Mouse (Mus musculus) forebrain, embryonic 13.5 days (tissue): ENCODE data around the gene Tapbp. TPM values are rescaled to one million over a fixed set of nuclear protein-coding genes. Genes with fewer than 3 reads are reported as not detected.
A peak's percentile ranks its signal among the peaks of the same experiment; 100 is the strongest.
"Not testable (repeated sequence)": the region's sequence is repeated elsewhere in the genome, so short reads cannot be mapped to it uniquely, and the experiment has no call there.

Experiments used
- ATAC-seq: fragments of 200-750 bp; cut with Nextera tagmentation; 2 replicates; pipeline ENCODE4 v1.8.0; 2017
- H3K27ac ChIP-seq: fragments of 300-500 bp; sonication (generic); 2 replicates; pipeline ENCODE4 v1.5.1; 2015; ENCODE audit warnings: inconsistent platforms, mild to moderate bottlenecking, moderate library complexity
- H3K27me3 ChIP-seq: fragments of 300-500 bp; sonication (generic); 2 replicates; pipeline ENCODE4 v1.6.1; 2015; ENCODE audit warnings: mild to moderate bottlenecking, inconsistent platforms
- H3K36me3 ChIP-seq: fragments of 300-500 bp; sonication (generic); 2 replicates; pipeline ENCODE4 v1.6.1; 2015; ENCODE audit warnings: mild to moderate bottlenecking, inconsistent platforms; ENCODE audit not compliant: poor library complexity, severe bottlenecking
- H3K4me1 ChIP-seq: fragments of 300-500 bp; sonication (generic); 2 replicates; pipeline ENCODE4 v1.6.1; 2015; ENCODE audit warnings: inconsistent platforms
- H3K4me2 ChIP-seq: fragments of 300-500 bp; sonication (generic); 2 replicates; pipeline ENCODE4 v1.6.1; 2015; ENCODE audit warnings: inconsistent platforms, mild to moderate bottlenecking, moderate library complexity
- H3K4me3 ChIP-seq: fragments of 300-500 bp; sonication (generic); 2 replicates; pipeline ENCODE4 v1.5.1; 2015; ENCODE audit warnings: mild to moderate bottlenecking, inconsistent platforms
- H3K9ac ChIP-seq: fragments of 300-500 bp; sonication (generic); 2 replicates; pipeline ENCODE4 v1.6.1; 2015; ENCODE audit warnings: mild to moderate bottlenecking, inconsistent platforms
- H3K9me3 ChIP-seq: fragments of 300-500 bp; sonication (generic); replicated peaks from 2 replicates; pipeline ENCODE4 v1.6.1; 2016; ENCODE audit warnings: inconsistent platforms
- WGBS: fragments of 180-500 bp; shearing (Covaris S2); methylation state at CpG from one replicate; pipeline ENCODE4 v1.1.7; 2015; 5-methylcytosine and 5-hydroxymethylcytosine counted together
- polyA plus RNA-seq: library from polyadenylated mRNA; unstranded; fragments of >200 nt; fragmentation: Nextera tagmentation; extraction: Ambion mirVana; gene quantifications from 2 replicates; pipeline ENCODE4 v1.2.1, GENCODE M21; 2015

Tapbp gene
- polyA plus RNA-seq, 1 experiment from 2014 or later, result 12.3 TPM

DNA sequence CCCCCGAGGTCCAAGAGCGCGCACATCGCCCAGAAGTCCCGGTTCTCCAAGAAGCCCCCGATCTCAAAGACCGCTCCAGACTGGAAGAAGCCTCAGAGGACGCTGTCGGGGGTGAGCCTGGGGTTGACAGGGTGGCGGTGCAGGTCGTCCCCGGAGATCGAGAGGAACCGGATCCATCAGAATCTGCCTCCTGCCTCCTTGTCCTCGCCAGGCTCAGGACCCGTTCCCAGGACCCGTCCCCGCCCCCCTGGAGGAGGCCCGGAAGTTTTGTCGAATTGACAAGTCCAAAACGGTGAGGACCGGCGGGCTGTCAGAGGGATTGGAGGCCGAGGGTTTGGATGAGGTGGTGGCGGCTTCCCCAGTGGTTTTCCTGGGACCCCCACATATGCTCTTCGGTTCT, 25.3 kb downstream of the Tapbp start:
- Histone ChIP-seq H3K9me3 (no peaks in the 10 kb centered on the region), H3K36me3 (peaks cover 60% of the 10 kb centered on the region), H3K4me2 (peak overlapping the region; percentile 97), H3K27ac (no peak overlapping the region), H3K27me3 (no peaks in the 10 kb centered on the region), H3K4me3 (peak overlapping the region; percentile 77), H3K4me1 (peaks cover 24% of the 10 kb centered on the region), H3K9ac (peak overlapping the region; percentile 81)
- peak; percentile 3; the same call in 1 of the 2 replicates for ATAC-seq
- WGBS, result 4% methylated on average over 26 of the region's 26 CpGs

DNA sequence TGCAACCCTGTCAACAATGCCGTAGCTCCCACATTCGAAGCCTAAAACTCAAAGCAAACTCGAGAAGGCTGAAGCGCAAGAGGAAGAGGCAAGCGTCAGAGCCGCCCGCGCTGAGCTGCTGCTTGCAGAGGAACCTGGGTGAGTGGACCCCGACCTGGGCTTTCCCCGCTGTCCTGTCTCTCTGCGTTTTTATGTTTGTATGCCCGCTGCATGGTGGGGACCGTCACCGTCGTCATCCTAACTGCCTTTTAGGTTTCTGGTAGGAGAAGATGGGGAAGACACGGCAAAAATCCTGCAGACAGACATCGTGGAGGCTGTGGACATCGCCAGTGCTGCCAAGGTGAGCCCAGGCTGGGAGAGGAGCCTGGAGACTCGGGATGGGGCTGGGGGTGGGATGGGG, 25.7 kb downstream of the Tapbp start:
- Histone ChIP-seq H3K9ac (peak overlapping the region; percentile 81), H3K27ac (no peak overlapping the region), H3K36me3 (peaks cover 60% of the 10 kb centered on the region), H3K27me3 (no peaks in the 10 kb centered on the region), H3K4me3 (peak overlapping the region; percentile 77), H3K9me3 (no peaks in the 10 kb centered on the region), H3K4me1 (peaks cover 24% of the 10 kb centered on the region), H3K4me2 (peak overlapping the region; percentile 97)
- 66% methylated on average over 19 of the region's 19 CpGs for WGBS
- no peak for ATAC-seq

DNA sequence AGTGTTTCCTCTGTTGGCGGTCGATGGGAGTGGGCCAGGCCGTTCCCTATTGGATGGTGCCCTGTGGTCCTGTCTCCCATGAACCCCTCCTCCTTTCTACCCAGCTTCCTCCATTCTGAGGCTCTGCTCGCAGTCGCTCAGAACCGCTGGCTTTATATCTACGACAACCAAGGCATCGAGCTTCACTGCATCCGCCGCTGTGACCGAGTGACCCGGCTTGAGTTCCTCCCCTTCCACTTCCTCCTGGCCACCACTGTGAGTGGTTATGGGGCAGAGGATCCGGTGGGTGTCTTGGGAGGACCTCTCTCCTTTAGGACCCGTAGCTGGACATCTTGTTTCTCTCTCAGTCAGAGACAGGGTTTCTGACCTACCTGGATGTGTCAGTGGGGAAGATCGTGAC, 27.8 kb downstream of the Tapbp start:
- Histone ChIP-seq H3K9ac (no peak overlapping the region), H3K4me2 (no peak overlapping the region), H3K9me3 (no peaks in the 10 kb centered on the region), H3K4me1 (peaks cover 24% of the 10 kb centered on the region), H3K4me3 (no peak overlapping the region), H3K36me3 (peaks cover 60% of the 10 kb centered on the region), H3K27me3 (no peaks in the 10 kb centered on the region), H3K27ac (no peak overlapping the region)
- ATAC-seq, result no peak
- 94% methylated on average over 15 of the region's 15 CpGs for WGBS

DNA sequence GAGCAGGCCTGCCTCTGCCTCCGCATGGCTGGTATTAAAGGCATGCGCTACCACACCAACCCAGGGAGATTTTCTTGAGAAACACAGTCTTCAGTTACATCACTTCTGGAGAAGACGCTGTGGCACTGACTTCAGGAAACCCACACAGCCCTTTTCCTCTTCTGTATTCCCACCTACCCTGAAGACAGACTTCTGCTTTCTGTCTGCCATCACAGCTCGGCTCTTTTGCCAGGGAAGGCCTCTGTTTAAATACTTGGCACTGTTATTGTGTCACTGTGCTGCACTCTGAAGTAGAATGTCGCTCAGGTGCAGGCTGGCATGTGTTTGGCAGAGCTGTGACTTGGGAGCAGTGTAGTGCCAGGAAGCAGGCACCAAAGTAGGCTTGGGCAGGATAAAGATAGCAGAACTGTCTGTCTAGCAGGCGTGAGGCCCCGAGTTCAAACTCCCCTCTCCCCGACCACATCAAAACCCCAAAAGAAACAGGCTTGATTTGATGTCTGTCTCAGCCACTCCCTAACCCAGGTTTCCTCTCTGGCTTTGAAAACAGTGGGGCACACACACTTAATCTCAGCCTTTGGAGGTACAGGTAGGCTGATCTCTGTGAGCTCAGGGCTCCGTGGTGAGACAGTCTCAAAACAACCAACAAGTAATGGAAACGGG, 31.9 kb downstream of the Tapbp start:
- 93% methylated on average over 10 of the region's 10 CpGs for WGBS

DNA sequence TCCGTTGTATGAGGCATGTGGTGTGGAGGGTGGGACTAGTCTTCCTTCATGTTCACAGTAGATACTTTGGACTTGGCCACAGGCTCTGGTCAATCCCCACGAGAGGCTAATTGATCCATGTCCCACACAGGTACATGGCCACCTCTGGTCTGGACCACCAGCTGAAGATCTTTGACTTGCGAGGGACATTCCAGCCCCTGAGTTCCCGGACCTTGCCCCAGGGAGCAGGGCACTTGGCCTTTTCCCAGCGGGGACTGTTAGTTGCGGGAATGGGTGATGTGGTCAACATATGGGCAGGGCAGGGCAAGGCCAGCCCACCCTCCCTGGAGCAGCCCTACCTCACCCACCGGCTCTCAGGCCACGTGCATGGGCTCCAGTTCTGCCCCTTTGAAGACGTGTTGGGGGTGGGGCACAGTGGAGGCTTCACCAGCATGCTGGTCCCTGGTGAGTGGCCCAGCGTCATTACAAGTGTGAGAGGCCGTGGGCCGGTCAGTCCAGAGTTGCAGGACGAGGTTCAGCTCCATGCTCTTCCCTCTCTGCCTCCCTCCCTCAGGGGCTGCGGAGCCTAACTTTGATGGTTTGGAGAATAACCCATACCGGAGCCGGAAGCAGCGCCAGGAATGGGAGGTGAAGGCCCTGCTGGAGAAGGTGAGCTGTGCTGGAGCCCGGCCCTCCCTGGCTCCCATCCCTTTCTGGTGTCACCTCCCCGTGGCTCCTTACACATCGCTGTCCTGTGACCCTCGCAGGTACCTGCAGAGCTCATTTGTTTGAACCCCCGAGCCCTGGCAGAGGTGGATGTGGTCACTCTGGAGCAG, 32.6 kb downstream of the Tapbp start:
- H3K9ac ChIP-seq, result no peak overlapping the region
- peaks cover 38% of the 10 kb centered on the region for H3K4me1 ChIP-seq
- H3K27ac ChIP-seq, result no peak overlapping the region
- H3K9me3 ChIP-seq, result no peaks in the 10 kb centered on the region
- H3K4me2 ChIP-seq, result no peak overlapping the region
- no peak for ATAC-seq
- H3K36me3 ChIP-seq, result peaks cover 89% of the 10 kb centered on the region
- no peaks in the 10 kb centered on the region for H3K27me3 ChIP-seq
- WGBS, result 89% methylated on average over 22 of the region's 22 CpGs
- H3K4me3 ChIP-seq, result no peak overlapping the region

More for the DNA sequence above, 31.9 kb downstream of the Tapbp start:
- Histone ChIP-seq H3K9me3 (no peaks in the 10 kb centered on the region), H3K36me3 (peaks cover 88% of the 10 kb centered on the region), H3K9ac (no peak overlapping the region), H3K4me1 (peaks cover 31% of the 10 kb centered on the region), H3K4me2 (no peak overlapping the region), H3K27ac (no peak overlapping the region), H3K4me3 (no peak overlapping the region), H3K27me3 (no peaks in the 10 kb centered on the region)
- ATAC-seq, result no peak

DNA sequence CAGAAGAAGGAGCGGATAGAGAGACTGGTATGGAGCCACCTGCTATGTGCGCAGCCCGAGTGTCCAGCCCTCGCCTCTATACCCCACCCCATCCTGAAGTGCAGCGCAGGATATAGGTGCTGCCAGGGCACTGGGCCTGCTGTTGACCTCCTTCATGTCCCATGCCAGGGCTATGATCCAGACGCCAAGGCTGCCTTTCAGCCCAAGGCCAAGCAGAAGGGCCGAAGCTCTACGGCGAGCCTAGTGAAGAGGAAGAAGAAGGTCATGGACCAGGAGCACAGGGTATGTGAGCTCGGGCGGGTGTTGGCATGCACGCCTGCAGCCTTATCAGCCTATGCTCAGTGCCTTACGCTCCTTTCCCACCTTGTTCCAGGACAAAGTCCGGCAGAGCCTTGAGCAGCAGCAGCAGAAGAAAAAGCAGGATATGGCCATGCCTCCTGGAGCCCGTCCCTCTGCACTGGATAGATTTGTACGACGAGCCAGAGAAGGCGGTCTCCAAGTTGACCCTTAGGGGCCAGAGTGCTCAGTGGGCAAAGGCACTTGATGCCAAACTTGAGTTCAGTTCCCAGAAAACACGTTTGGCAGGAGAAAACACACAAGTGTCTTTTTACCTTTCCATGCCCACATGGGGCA, 33.3 kb downstream of the Tapbp start:
- 92% methylated on average over 19 of the region's 19 CpGs for WGBS
- H3K4me3 ChIP-seq, result no peak overlapping the region
- H3K27ac ChIP-seq, result no peak overlapping the region
- H3K4me2 ChIP-seq, result no peak overlapping the region
- H3K9ac ChIP-seq, result no peak overlapping the region
- peaks cover 46% of the 10 kb centered on the region for H3K4me1 ChIP-seq
- H3K27me3 ChIP-seq, result no peaks in the 10 kb centered on the region
- ATAC-seq, result no peak
- peaks cover 89% of the 10 kb centered on the region for H3K36me3 ChIP-seq
- no peaks in the 10 kb centered on the region for H3K9me3 ChIP-seq

DNA sequence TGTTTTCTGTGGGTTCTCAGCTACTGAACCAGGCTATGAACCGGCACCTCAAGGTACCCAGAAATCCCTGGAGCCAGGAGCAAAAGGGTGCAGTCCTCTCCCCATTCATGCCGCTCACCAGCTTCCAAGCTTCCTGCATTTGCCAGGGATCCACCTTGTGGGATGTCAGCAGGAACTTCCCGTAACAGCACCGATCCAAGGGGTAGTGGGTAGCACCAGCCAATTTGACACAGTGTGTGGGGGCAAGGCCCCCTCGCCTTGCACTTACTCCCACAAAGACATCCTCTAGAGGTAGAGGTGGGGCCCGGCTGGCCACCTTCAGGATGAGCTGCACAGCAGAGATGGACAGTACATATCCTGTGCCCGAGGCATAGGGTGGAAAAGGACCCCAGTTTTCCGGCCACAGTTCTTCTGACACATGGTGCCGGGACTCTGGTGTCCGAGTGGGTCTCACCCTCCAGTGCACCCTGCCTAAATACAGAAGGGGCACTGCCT, 34.5 kb downstream of the Tapbp start:
- H3K27ac ChIP-seq, result peak overlapping the region; percentile 86; the same call in 1 of the 2 replicates
- H3K36me3 ChIP-seq, result peaks cover 84% of the 10 kb centered on the region
- WGBS, result 79% methylated on average over 10 of the region's 10 CpGs
- H3K4me1 ChIP-seq, result peaks cover 54% of the 10 kb centered on the region
- no peaks in the 10 kb centered on the region for H3K9me3 ChIP-seq
- ATAC-seq, result no peak
- H3K9ac ChIP-seq, result peak overlapping the region; percentile 79
- H3K4me2 ChIP-seq, result peak overlapping the region; percentile 91
- no peaks in the 10 kb centered on the region for H3K27me3 ChIP-seq
- H3K4me3 ChIP-seq, result peak overlapping the region; percentile 50

DNA sequence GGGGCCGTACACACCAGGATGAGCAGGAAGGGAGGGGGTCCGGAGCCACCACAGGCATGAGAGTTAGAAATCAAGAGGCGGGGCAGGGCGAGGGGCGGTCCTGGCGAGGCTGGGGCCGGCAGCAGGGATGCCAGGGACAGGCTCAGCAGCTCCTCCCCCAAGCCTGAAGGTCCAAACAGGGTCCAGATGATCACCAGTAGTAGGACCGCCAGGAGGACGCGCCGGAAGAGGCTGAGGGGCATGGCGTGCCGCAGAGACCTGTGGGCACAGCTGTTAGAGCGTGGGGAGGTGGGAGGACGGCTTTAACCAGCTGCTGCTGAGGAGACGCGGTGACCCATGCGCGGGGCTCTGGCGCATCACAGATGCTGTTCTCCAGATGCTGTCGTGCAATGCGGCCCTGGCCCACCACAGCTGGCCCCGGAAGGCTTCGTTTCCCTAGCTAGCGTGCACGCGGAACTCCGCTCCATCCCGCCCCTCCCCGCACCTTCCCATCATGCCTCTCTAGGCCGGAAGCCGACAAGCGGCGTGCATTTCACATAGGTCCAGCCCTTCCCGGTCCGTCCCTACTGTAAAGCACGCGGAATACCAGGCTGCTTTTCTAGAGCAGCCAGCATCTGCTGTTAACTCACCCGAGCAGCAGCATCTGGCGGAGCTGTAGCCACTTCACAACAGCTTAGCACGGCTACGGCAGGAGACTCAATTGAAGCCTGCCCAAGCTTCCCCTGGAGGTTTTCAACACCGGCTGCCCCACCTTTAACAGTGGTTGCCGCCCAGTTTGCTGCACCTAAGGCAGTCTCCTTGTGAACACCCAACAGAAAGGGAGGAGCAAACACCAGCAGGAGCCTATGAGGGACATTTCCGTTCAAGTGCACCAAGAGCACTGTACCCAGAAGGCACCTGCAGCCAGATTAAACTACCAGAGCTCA, 35.6 kb downstream of the Tapbp start, which contains the start of gene B3galt4:
Gene B3galt4, minus strand, starts transcription at position 468 of the 926 bp plus-strand sequence.
- H3K4me3 ChIP-seq, result peak within 1 kb of the TSS; percentile 50
- WGBS, result 1% methylated on average over 45 of the region's 45 CpGs
- H3K27ac ChIP-seq, result peak within 1 kb of the TSS; percentile 86
- H3K36me3 ChIP-seq, result peaks cover 73% of the 10 kb centered on the region
- peaks cover 54% of the 10 kb centered on the region for H3K4me1 ChIP-seq
- peak; percentile 67 for ATAC-seq
- H3K4me2 ChIP-seq, result peak within 1 kb of the TSS; percentile 91
- no peaks in the 10 kb centered on the region for H3K27me3 ChIP-seq
- peak within 1 kb of the TSS; percentile 79 for H3K9ac ChIP-seq
- H3K9me3 ChIP-seq, result no peaks in the 10 kb centered on the region

DNA sequence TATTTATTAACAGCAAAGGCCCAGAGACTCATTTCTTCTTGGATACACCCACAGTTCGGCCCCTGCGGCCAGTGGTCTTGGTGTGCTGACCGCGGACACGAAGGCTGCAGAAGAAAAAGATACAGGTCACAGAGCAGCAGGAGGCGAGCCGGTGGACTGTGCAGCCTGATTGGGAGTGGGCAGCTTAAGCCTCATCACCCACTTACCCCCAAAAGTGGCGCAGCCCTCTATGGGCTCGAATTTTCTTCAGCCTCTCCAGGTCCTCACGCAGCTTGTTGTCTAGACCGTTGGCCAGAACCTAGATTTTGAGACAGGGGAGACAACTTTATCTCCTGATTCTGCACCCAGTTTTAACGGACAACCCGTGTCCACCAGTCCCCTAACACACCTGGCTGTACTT, 36.3 kb downstream of the Tapbp start:
- H3K9me3 ChIP-seq, ATAC-seq, H3K27me3 ChIP-seq: not testable (repeated sequence)
- peak overlapping the region; percentile 86; the same call in 1 of the 2 replicates for H3K27ac ChIP-seq
- 74% methylated on average over 13 of the region's 13 CpGs for WGBS
- peak overlapping the region; percentile 50; the same call in 1 of the 2 replicates for H3K4me3 ChIP-seq
- H3K36me3 ChIP-seq, result peaks cover 67% of the 10 kb centered on the region
- peak overlapping the region; percentile 91 for H3K4me2 ChIP-seq
- peak overlapping the region; percentile 79; the same call in 1 of the 2 replicates for H3K9ac ChIP-seq
- peaks cover 61% of the 10 kb centered on the region for H3K4me1 ChIP-seq

DNA sequence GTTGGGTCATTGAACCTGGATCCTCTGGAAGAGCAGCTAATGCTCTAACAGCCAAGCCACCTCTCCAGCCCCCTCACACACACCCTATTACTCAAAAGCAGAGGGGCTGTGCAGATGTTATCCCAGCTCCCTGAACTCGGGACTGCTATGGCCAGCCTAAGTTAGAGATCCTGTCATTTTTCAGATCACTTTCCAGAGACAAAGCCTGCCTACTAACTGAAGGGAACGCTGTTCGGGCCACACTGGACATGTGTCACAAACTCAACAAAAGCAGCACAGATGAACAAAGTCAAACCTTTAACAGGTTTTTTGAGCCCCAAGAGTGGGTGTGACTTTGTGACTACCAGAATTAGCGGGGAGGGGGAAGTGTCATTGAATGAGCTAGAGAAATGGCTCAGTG, 37.2 kb downstream of the Tapbp start:
- Histone ChIP-seq H3K4me1 (peaks cover 69% of the 10 kb centered on the region), H3K4me2 (peak overlapping the region; percentile 95), H3K27me3 (no peaks in the 10 kb centered on the region), H3K27ac (no peak overlapping the region), H3K36me3 (peaks cover 63% of the 10 kb centered on the region), H3K9ac (0 out of 2 replicates have a peak overlapping the region, but pooled peaks have one; percentile 16), H3K9me3 (no peaks in the 10 kb centered on the region), H3K4me3 (no peak overlapping the region)
- WGBS, result 79% methylated on average over 4 of the region's 4 CpGs
- no peak for ATAC-seq

DNA sequence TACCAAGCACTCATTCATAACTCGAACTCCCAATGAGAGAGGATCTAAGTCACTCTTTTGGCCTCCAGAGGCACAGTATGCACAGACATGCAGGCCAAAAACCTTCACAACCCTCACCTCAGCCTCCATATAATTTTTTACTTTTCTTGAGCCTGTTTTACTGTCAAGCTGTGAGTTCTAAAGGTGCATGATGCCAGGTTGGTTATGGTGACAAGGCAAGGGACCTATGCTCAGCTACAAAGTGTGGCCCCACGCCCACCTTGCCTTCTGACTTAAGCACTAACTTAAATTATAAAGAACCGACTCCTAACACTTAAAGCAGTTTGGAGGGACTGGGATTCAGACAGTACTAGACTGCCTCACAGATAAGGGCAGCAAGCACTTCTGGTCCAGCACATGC, 37.6 kb downstream of the Tapbp start:
- H3K27ac ChIP-seq, result no peak overlapping the region
- 77% methylated on average over 3 of the region's 3 CpGs for WGBS
- peaks cover 63% of the 10 kb centered on the region for H3K36me3 ChIP-seq
- H3K4me1 ChIP-seq, result peaks cover 69% of the 10 kb centered on the region
- H3K27me3 ChIP-seq, result no peaks in the 10 kb centered on the region
- H3K9me3 ChIP-seq, result no peaks in the 10 kb centered on the region
- H3K4me2 ChIP-seq, result peak overlapping the region; percentile 95
- H3K9ac ChIP-seq, result no peak overlapping the region
- no peak overlapping the region for H3K4me3 ChIP-seq
- no peak for ATAC-seq
